Mouse (Mus musculus) heart, postnatal 0 days (tissue): ENCODE data around the gene Svs5.

ENCODE experiments used
- CTCF ChIP-seq: IDR thresholded peaks from 2 replicates; pipeline ENCODE4 v1.5.1; 2016; ENCODE audit warnings: antibody characterized with exemption, control low read depth, low read depth
- EP300 ChIP-seq: IDR thresholded peaks from 2 replicates; pipeline ENCODE4 v1.6.1; 2016; ENCODE audit warnings: antibody characterized with exemption, low read depth

GRCm38 (mm10) chr2:164382971-164383370 lies 50.4 kb downstream of the Svs5 start:
- no peak for TF ChIP-seq CTCF
- TF ChIP-seq EP300 = no peak
